Mouse (Mus musculus) mouse trophoblast stem cell (cell line): Measurements from ENCODE around the gene Sap25.

ENCODE experiments used
- in situ Hi-C, 2 experiments: fragments of 300-500 bp; cut with MseI, MboI; formaldehyde crosslinking; loops; 2 replicates in 1 of 2; 3 replicates in 1 of 2; pipeline ENCODE4 v1.15.1; 2025

Gene Sap25

GRCm38 (mm10) chr5:137628498-137629305 is 12.4 kb upstream of the Sap25 start, which contains the start of the genes Fbxo24, Lrch4 and Gm20605:
TSS of gene Fbxo24 (minus strand) at chr5:137629002.
TSS of gene Lrch4 (plus strand) at chr5:137629121.
TSS of gene Gm20605 (plus strand) at chr5:137629175.
- in situ Hi-C loops = no loop called here

- in situ Hi-C loops = no loop called here
Observed at GRCm38 (mm10) chr5:137629306-137629721, 11.8 kb upstream of the Sap25 start.

DNA sequence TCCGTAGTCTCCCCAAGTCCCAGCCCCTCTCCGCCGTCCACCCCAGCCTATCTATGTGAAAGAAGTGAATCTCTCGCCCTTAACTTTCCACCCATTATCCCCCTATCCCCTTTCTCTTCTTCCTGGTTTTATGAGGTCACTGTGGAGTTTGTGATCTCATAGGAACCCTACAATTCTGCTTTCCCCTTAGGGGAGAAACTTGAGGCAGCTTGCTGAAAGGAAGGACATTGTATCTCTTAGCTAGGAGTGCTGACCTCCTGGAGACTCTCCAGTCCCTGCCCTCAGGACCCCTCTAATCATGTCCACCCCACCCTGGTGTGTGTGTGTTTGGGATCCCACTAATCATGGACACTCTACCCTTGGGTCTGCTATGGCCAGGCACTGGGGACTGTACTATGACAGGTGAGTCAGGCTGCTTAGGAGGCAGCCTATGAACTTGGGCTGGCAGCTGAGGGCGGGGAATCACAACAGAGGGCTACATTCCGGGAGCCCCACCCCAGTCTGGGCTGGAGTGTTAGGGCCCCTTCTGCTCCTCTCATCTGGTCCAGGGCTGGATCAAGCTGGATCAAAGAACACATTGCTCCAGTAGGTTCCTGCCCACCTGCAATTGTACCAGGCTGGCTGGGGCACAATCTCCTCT is 11.1 kb upstream of the Sap25 start:
- in situ Hi-C loops = no loop called here

DNA sequence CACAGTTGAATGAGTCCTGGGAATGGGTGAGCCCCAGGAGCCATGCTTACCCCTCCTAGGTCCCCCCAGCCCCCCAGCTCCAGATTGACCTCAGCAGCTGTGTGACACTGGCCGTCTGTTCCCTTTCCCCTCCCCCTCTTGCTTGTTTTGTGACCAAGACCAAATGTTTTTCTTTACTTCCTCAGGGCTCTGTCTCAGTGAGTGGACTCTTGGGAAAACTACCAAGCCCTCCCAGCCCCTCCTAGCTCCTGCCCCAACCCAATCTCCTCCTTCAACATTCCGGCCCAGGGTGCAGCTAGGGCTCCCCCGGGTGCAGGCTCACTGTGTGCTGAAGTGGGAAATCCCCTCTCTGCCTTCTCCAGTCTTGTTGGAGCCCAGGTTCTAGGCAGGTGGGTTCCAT is 10.5 kb upstream of the Sap25 start:
- in situ Hi-C loops = no loop called here

GRCm38 (mm10) chr5:137631171-137631570 is 10.0 kb upstream of the Sap25 start:
- in situ Hi-C loops = no loop called here

GRCm38 (mm10) chr5:137631591-137631990 is 9.5 kb upstream of the Sap25 start:
- in situ Hi-C loops = no loop called here

DNA sequence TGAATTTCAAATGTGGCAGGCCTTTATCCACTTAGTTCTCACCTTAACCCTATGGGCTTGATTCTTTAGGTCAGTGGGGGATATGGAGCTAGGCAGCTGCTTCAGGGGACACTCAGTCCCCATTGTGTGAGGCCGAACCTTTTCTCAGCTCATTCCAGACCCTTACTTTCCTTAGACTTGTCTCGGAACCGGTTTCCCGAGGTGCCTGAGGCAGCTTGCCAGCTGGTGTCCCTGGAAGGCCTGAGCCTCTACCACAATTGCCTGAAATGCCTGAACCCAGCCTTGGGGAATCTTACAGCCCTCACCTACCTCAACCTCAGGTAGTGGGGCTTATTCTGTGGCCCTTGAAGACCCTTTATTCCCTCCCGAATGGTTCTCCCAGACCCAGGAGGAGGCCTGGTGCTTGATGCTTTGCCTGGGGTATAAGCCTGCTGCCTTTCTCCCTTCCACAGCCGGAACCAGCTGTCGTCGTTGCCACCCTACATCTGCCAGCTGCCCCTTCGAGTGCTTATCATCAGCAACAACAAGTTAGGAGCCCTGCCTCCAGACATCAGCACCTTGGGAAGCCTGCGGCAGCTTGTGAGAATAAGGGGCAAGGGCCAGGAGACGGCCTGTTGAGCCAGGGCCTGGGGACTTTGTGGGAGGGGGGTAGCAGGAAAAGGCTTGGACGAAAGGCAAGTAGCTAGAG is 7.6 kb upstream of the Sap25 start:
- in situ Hi-C loops = no loop called here

DNA sequence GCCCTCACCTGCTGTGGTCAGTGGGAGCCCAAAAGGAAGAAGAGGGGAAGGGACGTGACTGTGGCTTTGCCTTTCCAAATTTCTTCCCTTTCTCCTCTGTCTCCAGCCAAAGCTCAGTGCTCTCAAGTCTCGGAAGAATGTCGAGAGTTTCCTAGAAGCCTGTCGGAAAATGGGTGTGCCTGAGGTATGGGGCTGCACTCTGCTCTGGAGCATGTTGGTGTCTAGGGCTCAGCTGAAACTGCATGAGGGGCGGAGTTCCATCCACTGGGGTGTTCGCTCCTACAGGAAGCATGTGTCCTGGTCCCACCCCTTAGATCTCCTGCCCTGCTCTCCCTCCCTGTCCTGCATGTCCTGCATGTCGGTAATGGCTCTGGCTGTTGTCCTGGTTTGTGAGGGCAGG is 1.7 kb upstream of the Sap25 start:
- in situ Hi-C loops = no loop called here

DNA sequence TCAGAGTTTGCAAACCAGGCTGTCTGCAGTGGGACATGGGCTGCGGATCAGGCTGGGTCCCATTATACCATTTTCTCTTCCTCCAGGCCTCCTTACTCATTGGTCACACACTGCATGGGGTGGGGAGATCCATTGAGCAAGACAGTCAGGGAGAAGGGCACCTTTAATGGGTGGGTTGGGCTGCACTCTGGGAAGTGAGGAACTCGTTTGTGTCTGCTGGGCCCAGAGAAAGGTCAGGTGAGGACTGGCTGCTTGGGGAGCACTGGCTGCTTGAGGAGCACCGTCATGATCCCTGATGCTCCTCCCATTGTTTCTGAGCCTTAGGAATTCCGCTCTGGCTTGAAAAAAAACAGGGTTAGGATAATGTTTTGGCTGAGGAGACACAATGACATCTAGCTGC is 1.8 kb downstream of the Sap25 start:
- in situ Hi-C loops = no loop called here

DNA sequence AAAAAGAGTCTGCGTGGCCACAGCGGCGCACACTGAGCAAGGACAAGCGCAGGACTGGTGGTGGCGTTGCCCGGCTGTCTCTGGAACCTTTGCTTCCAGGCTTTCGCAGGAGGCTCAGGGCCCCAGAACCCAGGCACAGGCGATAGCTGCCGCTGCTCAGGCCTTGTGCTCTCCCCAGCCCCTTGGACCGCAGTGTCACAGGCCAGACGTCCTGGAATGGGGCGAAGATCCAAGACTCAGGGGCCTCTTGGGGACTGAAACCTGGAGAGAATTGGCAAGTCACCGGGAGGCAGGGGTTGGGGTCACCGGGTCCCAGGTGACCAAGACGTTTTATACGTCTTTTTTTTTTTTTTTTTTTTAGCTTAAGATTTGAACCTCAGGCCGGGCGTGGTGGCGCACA is 3.4 kb downstream of the Sap25 start:
- in situ Hi-C loops = no loop called here

- in situ Hi-C loops = no loop called here
Observed at GRCm38 (mm10) chr5:137645091-137645651, 4.0 kb downstream of the Sap25 start.

- in situ Hi-C loops = no loop called here
Observed at GRCm38 (mm10) chr5:137645652-137646091, 4.5 kb downstream of the Sap25 start, which contains the start of gene Irs3. TSS of gene Irs3 (minus strand) at chr5:137645714.

DNA sequence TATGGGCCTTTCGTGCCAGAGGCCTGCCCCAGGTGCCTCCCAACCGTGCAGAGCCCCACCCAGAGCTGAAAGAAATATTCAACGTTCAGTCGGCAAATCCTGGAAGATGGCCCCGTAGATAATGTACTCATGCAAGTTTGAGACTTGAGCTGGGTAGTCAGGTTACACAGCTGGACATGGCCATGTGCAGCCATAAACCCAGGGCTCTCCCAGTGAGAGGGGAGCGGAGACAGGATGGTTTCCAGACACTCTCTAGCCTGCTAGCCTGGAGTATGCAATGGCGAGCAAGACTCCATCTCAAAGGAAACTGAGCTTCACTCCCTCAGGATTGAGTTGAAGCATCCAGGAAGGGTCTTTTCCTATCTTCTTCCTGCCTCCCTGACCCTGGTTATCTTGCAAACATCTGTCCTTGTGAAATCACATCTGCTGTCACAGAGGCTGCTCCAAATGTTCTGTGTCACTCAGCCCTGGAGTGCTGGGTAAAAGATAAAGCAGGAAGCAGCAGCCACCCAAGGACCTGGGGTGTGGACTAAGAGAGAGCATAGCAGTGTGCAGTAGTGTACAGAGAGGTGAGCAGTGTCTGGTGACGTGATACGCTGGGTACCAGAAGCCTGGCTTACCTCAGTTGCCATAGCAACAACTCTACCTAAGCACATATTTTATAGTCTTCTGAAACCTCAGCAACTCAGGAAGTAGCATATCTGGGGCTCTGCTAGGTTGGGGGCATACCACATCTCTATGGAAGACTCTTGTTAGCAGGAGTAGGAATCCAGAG is 6.9 kb downstream of the Sap25 start:
- in situ Hi-C loops = no loop called here

- in situ Hi-C loops = no loop called here
Observed at GRCm38 (mm10) chr5:137649251-137649650, 8.1 kb downstream of the Sap25 start.

DNA sequence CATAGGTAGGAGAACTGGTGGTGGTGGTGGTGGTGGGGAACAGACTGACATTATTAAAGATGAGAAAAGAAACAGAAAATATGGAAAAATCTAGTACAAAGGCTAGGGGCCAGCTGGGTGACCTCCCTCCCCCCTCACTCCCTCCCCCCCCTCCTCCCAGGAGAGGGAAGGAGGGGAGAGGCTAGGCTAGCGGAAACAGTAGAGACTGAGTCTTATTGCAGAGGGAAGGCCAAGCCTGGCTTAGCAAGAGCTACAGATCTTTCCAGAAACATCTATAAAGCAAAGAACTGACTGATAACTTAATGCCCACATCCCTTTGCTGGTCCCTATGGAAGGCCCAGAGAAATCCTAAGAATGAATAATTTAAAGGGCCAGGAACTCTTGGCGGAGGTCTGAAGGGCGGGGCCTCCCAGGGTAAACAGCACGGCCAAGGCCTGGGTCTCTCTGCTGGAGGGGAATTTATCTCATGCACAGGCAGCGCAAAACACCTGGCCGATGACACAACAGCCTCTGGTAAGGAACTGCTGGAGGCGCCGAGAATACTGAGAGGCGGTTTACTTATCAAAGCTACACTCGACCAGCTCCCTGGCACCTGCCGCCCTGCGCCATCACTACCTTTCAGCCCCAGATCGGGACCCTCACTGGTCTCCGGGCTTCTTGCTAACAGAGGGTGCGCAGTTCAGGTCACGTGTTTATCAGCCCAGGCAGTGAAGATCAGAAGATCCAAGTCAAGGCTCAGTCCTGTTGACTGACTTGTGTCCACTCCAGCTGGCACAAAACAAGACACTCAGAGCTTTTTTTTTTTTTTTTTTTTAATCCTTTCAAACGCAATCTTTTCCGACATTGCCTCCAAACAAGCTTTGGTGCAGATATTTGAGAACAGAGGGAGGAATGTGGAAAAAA is 8.8 kb downstream of the Sap25 start:
- in situ Hi-C loops = no loop called here

DNA sequence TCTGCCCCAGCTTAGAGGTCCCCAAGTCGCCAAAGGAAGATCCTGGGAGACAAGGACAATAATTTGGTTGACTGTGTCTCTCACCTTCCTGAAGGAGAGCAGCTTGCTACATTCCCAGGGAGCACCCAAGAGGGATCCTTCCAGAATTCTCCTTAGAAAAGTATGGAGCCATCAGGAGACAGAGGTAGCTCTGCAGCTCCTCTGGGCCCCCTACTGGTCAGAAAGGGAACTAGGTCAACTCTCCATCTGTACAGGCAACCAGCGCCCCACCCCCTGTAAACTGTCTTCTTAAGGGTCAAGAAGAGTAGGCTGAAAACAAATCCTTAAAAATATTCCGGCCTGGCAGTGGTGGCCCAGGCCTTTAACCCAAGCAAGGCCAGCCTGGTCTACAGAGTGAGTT is 11.3 kb downstream of the Sap25 start:
- in situ Hi-C loops = no loop called here

- in situ Hi-C loops = no loop called here
Observed at GRCm38 (mm10) chr5:137653366-137653765, 12.2 kb downstream of the Sap25 start.

- in situ Hi-C loops = loop anchor here in 1 of 2 experiments (5.0 kb wide), 1 partner anchor 108 kb away; no protein-coding TSS in a partner anchor
Observed at GRCm38 (mm10) chr5:137654746-137655145, 13.6 kb downstream of the Sap25 start.

- in situ Hi-C loops = loop anchor here in 1 of 2 experiments (5.0 kb wide), 1 partner anchor 105 kb away; no protein-coding TSS in a partner anchor
Observed at GRCm38 (mm10) chr5:137656977-137657376, 15.8 kb downstream of the Sap25 start.
